Mouse (Mus musculus) liver, postnatal 0 days (tissue): Measurements from ENCODE around the gene Lpin2. TPM values are rescaled to one million over a fixed set of nuclear protein-coding genes. Genes with fewer than 3 reads are reported as not detected.
A peak's percentile ranks its signal among the peaks of the same experiment; 100 is the strongest.

Experiments used
- ATAC-seq: fragments of 200-750 bp; cut with Nextera tagmentation; 2 replicates; pipeline ENCODE4 v1.8.0; 2017; ENCODE audit warnings: mild to moderate bottlenecking, moderate library complexity
- DNase-seq: peaks from one replicate; pipeline ENCODE4 v3.0.0-alpha.2; 2016
- H3K27ac ChIP-seq: fragments of 300-500 bp; sonication (generic); 2 replicates; pipeline ENCODE4 v1.5.1; 2014; ENCODE audit warnings: antibody characterized with exemption, moderate library complexity, mild to moderate bottlenecking, low read depth
- H3K27me3 ChIP-seq: fragments of 300-500 bp; sonication (generic); 2 replicates; pipeline ENCODE4 v1.6.1; 2014; ENCODE audit warnings: low read length, control low read depth, mixed read lengths; ENCODE audit not compliant: insufficient read depth
- H3K36me3 ChIP-seq: fragments of 300-500 bp; sonication (generic); replicated peaks from 2 replicates; pipeline ENCODE4 v1.6.1; 2014; ENCODE audit warnings: mild to moderate bottlenecking, control low read depth, low read length, moderate library complexity, mixed read lengths; ENCODE audit not compliant: insufficient read depth
- H3K4me1 ChIP-seq: fragments of 300-500 bp; sonication (generic); 2 replicates; pipeline ENCODE4 v1.6.1; 2014; ENCODE audit warnings: antibody characterized with exemption, mild to moderate bottlenecking, control low read depth; ENCODE audit not compliant: insufficient read depth
- H3K4me2 ChIP-seq: fragments of 300-500 bp; sonication (generic); 2 replicates; pipeline ENCODE4 v1.6.1; 2014; ENCODE audit warnings: low read depth, mild to moderate bottlenecking, low read length, moderate library complexity, mixed read lengths
- H3K4me3 ChIP-seq: fragments of 300-500 bp; sonication (generic); 2 replicates; pipeline ENCODE4 v1.5.1; 2014; ENCODE audit warnings: low read depth, low read length
- H3K9ac ChIP-seq: fragments of 300-500 bp; sonication (generic); replicated peaks from 2 replicates; pipeline ENCODE4 v1.6.1; 2014; ENCODE audit warnings: mild to moderate bottlenecking, moderate library complexity
- H3K9me3 ChIP-seq: fragments of 300-500 bp; sonication (generic); 2 replicates; pipeline ENCODE4 v1.6.1; 2016; ENCODE audit warnings: mild to moderate bottlenecking, control low read depth, low read length, mixed read lengths
- CTCF ChIP-seq: sonication (generic); IDR thresholded peaks from 2 replicates; pipeline ENCODE4 v1.5.1; 2016; ENCODE audit warnings: antibody characterized with exemption, low read depth
- EP300 ChIP-seq: IDR thresholded peaks from 2 replicates; pipeline ENCODE4 v1.6.1; 2016; ENCODE audit warnings: antibody characterized with exemption, low read depth, mild to moderate bottlenecking
- WGBS: fragments of 180-500 bp; shearing (Covaris S2); extraction: QIAGEN DNeasy Blood & Tissue Kit; methylation state at CpG from one replicate; pipeline ENCODE4 v1.1.7; 2014; ENCODE audit not compliant: insufficient replicate concordance; 5-methylcytosine and 5-hydroxymethylcytosine counted together
- polyA plus RNA-seq: library from polyadenylated mRNA; unstranded; fragments of >200 nt; fragmentation: Nextera tagmentation; extraction: Ambion mirVana; gene quantifications from 2 replicates; pipeline ENCODE4 v1.2.1, GENCODE M21; 2015

The Lpin2 gene
- polyA plus RNA-seq, 1 experiment from 2014 or later: 44.5 TPM

- TF ChIP-seq EP300 (peak; percentile 15; the same call in 1 of the 2 replicates), CTCF (no peak)
- Histone ChIP-seq H3K27ac (peak overlapping the region; percentile 85), H3K4me2 (peak overlapping the region; percentile 4; the same call in 1 of the 2 replicates), H3K36me3 (no peaks in the 10 kb centered on the region), H3K9ac (no peak overlapping the region), H3K4me1 (peaks cover 80% of the 10 kb centered on the region), H3K4me3 (no peak overlapping the region), H3K27me3 (no peaks in the 10 kb centered on the region), H3K9me3 (no peaks in the 10 kb centered on the region)
- ATAC-seq (no peak), DNase-seq (no peak)
- 27% methylated on average over 11 of the region's 11 CpGs for WGBS
Measured at GRCm38 (mm10) chr17:71288145-71288758, 105.9 kb downstream of the Lpin2 start.

GRCm38 (mm10) chr17:71288808-71289548 lies 106.6 kb downstream of the Lpin2 start:
- no peak for DNase-seq
- WGBS: 74% methylated on average over 10 of the region's 10 CpGs
- peak overlapping the region; percentile 85 for H3K27ac ChIP-seq

GRCm38 (mm10) chr17:71289572-71290176 lies 107.3 kb downstream of the Lpin2 start:
- DNase-seq: no peak
- no peak overlapping the region for H3K4me3 ChIP-seq
- peak overlapping the region; percentile 85 for H3K27ac ChIP-seq
- TF ChIP-seq CTCF (no peak), EP300 (peak; percentile 74)
- no peaks in the 10 kb centered on the region for H3K36me3 ChIP-seq
- peak; percentile 26 for ATAC-seq
- H3K9me3 ChIP-seq: no peaks in the 10 kb centered on the region
- no peaks in the 10 kb centered on the region for H3K27me3 ChIP-seq
- H3K9ac ChIP-seq: no peak overlapping the region; the same call in 1 of the 2 replicates
- H3K4me2 ChIP-seq: peak overlapping the region; percentile 7; the same call in 1 of the 2 replicates
- 59% methylated on average over 6 of the region's 6 CpGs for WGBS
- peaks cover 89% of the 10 kb centered on the region for H3K4me1 ChIP-seq

More at GRCm38 (mm10) chr17:71288808-71289548, 106.6 kb downstream of the Lpin2 start:
- H3K4me2 ChIP-seq: 0 out of 2 replicates have a peak overlapping the region, but pooled peaks have one; percentile 7
- no peaks in the 10 kb centered on the region for H3K27me3 ChIP-seq
- H3K36me3 ChIP-seq: no peaks in the 10 kb centered on the region
- H3K9me3 ChIP-seq: no peaks in the 10 kb centered on the region
- no peak for ATAC-seq
- TF ChIP-seq CTCF: no peak
- no peak for TF ChIP-seq EP300
- H3K4me1 ChIP-seq: peaks cover 86% of the 10 kb centered on the region
- H3K4me3 ChIP-seq: no peak overlapping the region
- H3K9ac ChIP-seq: no peak overlapping the region

DNA sequence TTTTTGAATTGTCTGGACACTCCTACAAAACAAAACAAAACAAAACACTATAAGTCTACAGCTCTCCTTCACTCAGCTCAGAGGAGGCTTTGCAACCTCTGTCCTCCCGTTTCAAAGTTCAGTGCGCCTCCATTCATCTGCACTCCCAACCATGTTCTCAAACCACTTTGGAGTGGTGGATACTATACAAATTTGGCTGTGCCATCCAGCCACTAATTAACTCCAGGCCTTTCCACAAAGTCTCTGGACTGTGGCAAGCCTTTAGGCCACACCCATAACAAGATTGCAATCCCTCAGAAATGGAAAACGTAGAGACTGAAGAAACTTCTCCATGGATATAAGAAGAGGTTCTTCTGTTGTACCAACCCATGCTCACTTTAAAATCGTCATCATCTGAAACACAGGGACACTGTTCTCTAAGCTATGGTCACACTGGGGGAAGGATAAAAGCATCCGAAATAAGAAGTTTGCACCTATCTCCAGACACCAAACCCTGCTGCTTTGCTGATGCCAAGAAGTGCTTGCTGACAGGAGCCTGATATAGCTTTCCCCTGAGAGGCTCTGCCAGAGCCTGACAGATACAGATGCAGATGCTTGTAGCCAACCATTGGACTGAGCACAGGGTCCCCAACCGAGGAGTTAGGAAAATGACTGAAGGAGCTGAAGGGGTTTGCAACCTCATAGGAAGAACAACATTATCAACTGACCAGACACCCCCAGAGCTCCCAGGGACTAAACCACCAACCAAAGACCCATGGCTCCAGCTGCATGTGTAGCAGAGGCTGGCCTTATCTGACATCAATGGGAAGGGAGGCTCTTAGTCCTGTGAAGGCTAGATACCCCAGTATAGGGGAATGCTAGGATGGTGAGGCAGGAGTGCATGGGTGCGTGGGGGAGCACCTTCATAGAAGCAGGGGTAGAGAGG lies 108.4 kb downstream of the Lpin2 start:
- Histone ChIP-seq H3K4me1 (peaks cover 87% of the 10 kb centered on the region), H3K9ac (no peak overlapping the region; the same call in 1 of the 2 replicates), H3K4me2 (peak overlapping the region; percentile 45), H3K4me3 (no peak overlapping the region), H3K9me3 (no peaks in the 10 kb centered on the region), H3K27ac (peak overlapping the region; percentile 85), H3K27me3 (no peaks in the 10 kb centered on the region), H3K36me3 (no peaks in the 10 kb centered on the region)
- ATAC-seq (peak; percentile 82), DNase-seq (no peak)
- 54% methylated on average over 7 of the region's 7 CpGs for WGBS
- TF ChIP-seq EP300 (peak; percentile 97), CTCF (no peak)

DNA sequence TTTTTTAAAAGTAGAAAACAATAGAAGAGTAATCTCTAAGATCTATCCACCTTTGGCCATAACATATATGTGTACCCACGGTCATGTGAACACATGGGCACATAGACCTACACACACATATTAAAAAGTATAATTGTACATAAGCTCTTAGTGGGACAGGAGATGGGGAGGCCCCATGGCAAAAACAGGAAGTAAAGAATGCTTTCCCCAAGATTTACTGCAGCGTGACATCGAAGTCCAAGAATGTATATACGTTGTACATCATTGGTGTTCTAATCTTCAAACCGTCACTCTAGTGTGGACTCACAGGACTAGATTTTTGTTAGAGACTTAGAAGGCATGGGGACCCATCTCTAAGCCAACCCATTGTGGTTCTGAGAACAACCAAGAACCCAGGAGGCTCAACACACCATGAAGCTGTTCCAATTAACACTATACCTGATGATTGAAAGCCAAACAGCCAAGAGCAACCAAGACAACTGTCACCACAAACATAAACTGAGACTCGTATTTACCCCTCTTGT lies 109.6 kb downstream of the Lpin2 start:
- Histone ChIP-seq H3K27ac (peak overlapping the region; percentile 85), H3K9me3 (no peaks in the 10 kb centered on the region), H3K4me2 (peak overlapping the region; percentile 45; the same call in 1 of the 2 replicates), H3K4me3 (no peak overlapping the region), H3K9ac (no peak overlapping the region), H3K4me1 (peaks cover 75% of the 10 kb centered on the region), H3K36me3 (no peaks in the 10 kb centered on the region), H3K27me3 (no peaks in the 10 kb centered on the region)
- DNase-seq (no peak), ATAC-seq (no peak)
- no peak for TF ChIP-seq CTCF
- no peak for TF ChIP-seq EP300
- 56% methylated on average over 6 of the region's 6 CpGs for WGBS
